Mouse (Mus musculus) MEL (cell line): ENCODE results near the gene Palm. TPM values are rescaled to one million over a fixed set of nuclear protein-coding genes. Genes with fewer than 3 reads are reported as not detected.

Experiments
- DNase-seq: peaks from one replicate; pipeline ENCODE4 v3.0.0; 2011; ENCODE audit warnings: low read depth, low spot score
- H3K27ac ChIP-seq: 2 replicates; pipeline ENCODE4 v1.5.1; 2012; ENCODE audit warnings: low read depth, mild to moderate bottlenecking, control low read depth, low read length, moderate library complexity; ENCODE audit not compliant: control insufficient read depth
- H3K27me3 ChIP-seq, 2 experiments: fragments of 150-350 bp in 1 of 2; sonication (generic) in 1 of 2; 2 replicates each; pipeline ENCODE4 v1.6.1; 2012; ENCODE audit warnings: low read length in 2 of 2, mild to moderate bottlenecking in 2 of 2, improper control_type of control experiment in 1 of 2, moderate library complexity in 1 of 2; ENCODE audit not compliant: insufficient read depth in 2 of 2, control insufficient read depth in 1 of 2
- H3K36me3 ChIP-seq, 2 experiments: 2 replicates each; pipeline ENCODE4 v1.6.1; 2012 to 2014; ENCODE audit warnings: low read length in 2 of 2, improper control_type of control experiment in 1 of 2, inconsistent platforms in 1 of 2, mild to moderate bottlenecking in 1 of 2; ENCODE audit not compliant: insufficient read depth in 2 of 2, control insufficient read depth in 1 of 2
- H3K4me1 ChIP-seq, 2 experiments: fragments of 150-350 bp in 1 of 2; sonication (generic) in 1 of 2; 2 replicates each; pipeline ENCODE4 v1.6.1; 2012; ENCODE audit warnings: low read length in 2 of 2, improper control_type of control experiment in 1 of 2, mild to moderate bottlenecking in 1 of 2; ENCODE audit not compliant: insufficient read depth in 2 of 2, control insufficient read depth in 1 of 2
- H3K4me3 ChIP-seq, 2 experiments: fragments of 150-350 bp in 1 of 2; sonication (generic) in 1 of 2; 2 replicates each; pipeline ENCODE4 v1.5.1; 2012; ENCODE audit warnings: low read depth in 2 of 2, low read length in 2 of 2, mild to moderate bottlenecking in 2 of 2, moderate library complexity in 2 of 2, control low read depth in 1 of 2, improper control_type of control experiment in 1 of 2; ENCODE audit not compliant: control insufficient read depth in 1 of 2, insufficient read depth in 1 of 2
- H3K79me2 ChIP-seq: 2 replicates; pipeline ENCODE4 v1.6.1; 2012; ENCODE audit warnings: mild to moderate bottlenecking, low read length, moderate library complexity; ENCODE audit not compliant: control insufficient read depth, poor library complexity, insufficient read depth
- H3K9ac ChIP-seq: 2 replicates; pipeline ENCODE4 v1.6.1; 2012; ENCODE audit warnings: low read depth, mild to moderate bottlenecking, control low read depth, low read length, moderate library complexity; ENCODE audit not compliant: control insufficient read depth, poor library complexity, severe bottlenecking
- H3K9me3 ChIP-seq: fragments of 150-350 bp; sonication (generic); replicated peaks from 2 replicates; pipeline ENCODE4 v1.6.1; 2012; ENCODE audit warnings: mild to moderate bottlenecking, low read length, improper control_type of control experiment, moderate library complexity; ENCODE audit not compliant: insufficient read depth
- BHLHE40 ChIP-seq: IDR thresholded peaks from 2 replicates; pipeline ENCODE4 v1.6.1; 2012; ENCODE audit warnings: low read depth, mild to moderate bottlenecking, inconsistent platforms, low read length, improper control_type of control experiment, borderline replicate concordance
- CHD1 ChIP-seq: IDR thresholded peaks from 2 replicates; pipeline ENCODE4 v1.6.1; 2012; ENCODE audit warnings: low read depth, mild to moderate bottlenecking, inconsistent platforms, low read length, improper control_type of control experiment
- ELF1 ChIP-seq: IDR thresholded peaks from 2 replicates; pipeline ENCODE4 v1.6.1; 2014; ENCODE audit warnings: low read depth, mild to moderate bottlenecking, inconsistent platforms, low read length, improper control_type of control experiment, moderate library complexity
- EP300 ChIP-seq, 2 experiments: IDR thresholded peaks; 2 replicates each; pipeline ENCODE4 v1.6.1; 2011; ENCODE audit warnings: improper control_type of control experiment in 2 of 2, low read length in 2 of 2, low read depth in 1 of 2, mild to moderate bottlenecking in 1 of 2
- JUND ChIP-seq: IDR thresholded peaks from 2 replicates; pipeline ENCODE4 v1.6.1; 2011; ENCODE audit warnings: low read depth, mild to moderate bottlenecking, improper control_type of control experiment, low read length
- KAT2A ChIP-seq: conservative IDR thresholded peaks from 2 replicates; pipeline ENCODE4 v1.6.1; 2012; ENCODE audit warnings: low read depth, low read length, improper control_type of control experiment, inconsistent platforms
- MAZ ChIP-seq: IDR thresholded peaks from 2 replicates; pipeline ENCODE4 v1.6.1; 2012; ENCODE audit warnings: low read depth, mild to moderate bottlenecking, inconsistent platforms, low read length, improper control_type of control experiment
- MEF2A ChIP-seq: IDR thresholded peaks from 2 replicates; pipeline ENCODE4 v1.6.1; 2014; ENCODE audit warnings: low read depth, mild to moderate bottlenecking, inconsistent platforms, low read length, improper control_type of control experiment; ENCODE audit not compliant: poor library complexity, insufficient replicate concordance, severe bottlenecking; ENCODE audit errors: extremely low read depth
- MYC ChIP-seq: IDR thresholded peaks from 2 replicates; pipeline ENCODE4 v1.6.1; 2011; ENCODE audit warnings: low read depth, mild to moderate bottlenecking, low read length, improper control_type of control experiment, moderate library complexity
- POLR2AphosphoS5 ChIP-seq: IDR thresholded peaks from 2 replicates; pipeline ENCODE4 v1.6.1; 2012; ENCODE audit warnings: low read depth, borderline replicate concordance, mild to moderate bottlenecking, inconsistent platforms, low read length, moderate library complexity, mixed read lengths
- SMC3 ChIP-seq: IDR thresholded peaks from 2 replicates; pipeline ENCODE4 v1.6.1; 2011; ENCODE audit warnings: low read depth, low read length, improper control_type of control experiment
- TAL1 ChIP-seq: IDR thresholded peaks from 2 replicates; pipeline ENCODE4 v1.6.1; 2012; ENCODE audit warnings: mild to moderate bottlenecking, inconsistent platforms, low read length, moderate library complexity, mixed read lengths
- TBP ChIP-seq: IDR thresholded peaks from 2 replicates; pipeline ENCODE4 v1.8.0; 2011; ENCODE audit warnings: low read depth, low read length, improper control_type of control experiment
- TCF12 ChIP-seq: IDR thresholded peaks from 2 replicates; pipeline ENCODE4 v1.6.1; 2014; ENCODE audit warnings: low read depth, mild to moderate bottlenecking, inconsistent platforms, low read length, improper control_type of control experiment, moderate library complexity
- UBTF ChIP-seq: IDR thresholded peaks from 2 replicates; pipeline ENCODE4 v1.6.1; 2012; ENCODE audit warnings: low read depth, mild to moderate bottlenecking, inconsistent platforms, low read length, improper control_type of control experiment, moderate library complexity, borderline replicate concordance; ENCODE audit not compliant: insufficient read depth
- ZC3H11A ChIP-seq: IDR thresholded peaks from 2 replicates; pipeline ENCODE4 v1.6.1; 2012; ENCODE audit warnings: low read depth, mild to moderate bottlenecking, inconsistent platforms, low read length, improper control_type of control experiment
- ZKSCAN1 ChIP-seq: IDR thresholded peaks from 2 replicates; pipeline ENCODE4 v1.6.1; 2012; ENCODE audit warnings: low read depth, mild to moderate bottlenecking, inconsistent platforms, low read length, improper control_type of control experiment, moderate library complexity
- ZNF384 ChIP-seq: IDR thresholded peaks from 2 replicates; pipeline ENCODE4 v1.6.1; 2012; ENCODE audit warnings: low read depth, mild to moderate bottlenecking, inconsistent platforms, low read length, improper control_type of control experiment
- polyA plus RNA-seq, 2 experiments: library from polyadenylated mRNA; stranded (reverse) in 1 of 2; unstranded in 1 of 2; fragments of >175 nt in 1 of 2; fragments of >200 nt in 1 of 2; gene quantifications; 2 replicates each; pipeline versions ENCODE4 v1.2.1 to v1.2.4; 2012; ENCODE audit warnings: low replicate concordance in 2 of 2, low read depth in 1 of 2; ENCODE audit not compliant: insufficient read length in 2 of 2, insufficient read depth in 1 of 2, missing spikeins in 1 of 2
- total RNA-seq: library from RNA; depleted of rRNA; stranded (reverse); fragments of 300-350 nt; gene quantifications from 2 replicates; pipeline ENCODE4 v1.2.3, GENCODE M21; 2012

Gene Palm
- total and polyA plus RNA-seq, 3 experiments: 4.8 to 15.5 TPM; not detected in 1

DNA sequence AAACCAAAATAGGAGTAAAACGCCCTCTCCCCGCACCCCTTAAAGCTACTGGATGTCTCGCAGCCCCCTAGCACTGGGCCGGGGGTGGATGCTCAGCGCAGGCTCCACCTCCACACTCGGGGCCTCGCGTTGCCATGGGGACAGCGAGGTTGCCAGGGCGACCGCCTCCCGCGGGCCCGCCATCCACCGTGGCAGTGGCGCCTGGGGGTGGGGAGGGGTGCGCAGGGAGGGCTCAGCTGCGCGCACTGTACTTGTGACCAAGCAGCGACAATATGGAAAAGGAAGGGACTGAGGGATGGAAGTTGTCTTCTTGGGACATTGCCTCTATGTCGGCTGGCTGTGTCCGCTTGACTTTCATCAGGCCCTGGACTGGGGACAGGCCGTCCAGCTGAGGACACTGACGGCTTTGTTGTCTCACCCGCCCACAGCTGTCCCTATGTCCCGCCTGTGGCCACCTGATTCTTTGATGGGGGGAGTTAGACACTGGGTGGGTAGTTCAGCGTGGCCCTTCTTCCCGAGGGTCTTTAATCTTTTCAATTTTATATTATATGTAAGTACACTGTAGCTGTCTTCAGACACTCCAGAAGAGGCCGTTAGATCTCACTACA is 10.4 kb downstream of the Palm start:
- H3K9me3 ChIP-seq: no peaks in the 10 kb centered on the region
- TF ChIP-seq JUND (no peak), ZC3H11A (no peak), MAZ (no peak), SMC3 (no peak), CHD1 (no peak), ELF1 (no peak), TCF12 (no peak), ZNF384 (no peak), POLR2AphosphoS5 (no peak), MEF2A (no peak), EP300 (IDR thresholded peaks at IDR 0.05; ENCODE audit: low read depth in 1 of 2, low read length in 2 of 2) (no peak), TBP (no peak), ZKSCAN1 (no peak), KAT2A (no peak)
- TF ChIP-seq, all 39 proteins: peak for 0
- no peaks in the 10 kb centered on the region for H3K79me2 ChIP-seq

DNA sequence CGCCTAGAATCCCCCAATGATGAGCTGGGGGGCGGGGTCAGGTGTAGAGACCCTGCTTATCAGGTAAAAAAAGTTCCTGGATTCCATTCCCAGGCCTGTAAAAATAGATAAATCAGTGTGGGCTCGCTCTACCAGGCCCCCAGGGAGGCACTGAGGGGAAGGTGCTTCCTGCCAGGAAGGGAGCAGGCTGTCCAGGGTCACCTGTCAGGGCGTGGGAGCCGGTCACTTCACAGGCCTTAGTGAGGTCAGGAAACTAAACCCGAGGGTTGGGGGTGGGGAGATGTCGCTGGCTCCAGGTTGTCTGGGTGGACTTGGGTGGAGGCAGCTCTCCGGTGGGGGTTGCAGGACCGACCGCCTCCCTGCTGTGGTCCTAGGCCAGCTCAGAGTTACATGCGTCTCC is 12.3 kb downstream of the Palm start:
- TF ChIP-seq TCF12: no peak
- no peak for TF ChIP-seq TAL1
- no peak for TF ChIP-seq MYC
- TF ChIP-seq MAZ: no peak
- no peak for TF ChIP-seq UBTF
- no peak for TF ChIP-seq MEF2A
- no peak for TF ChIP-seq JUND
- no peak for TF ChIP-seq BHLHE40
- Histone ChIP-seq H3K27ac (no peak overlapping the region), H3K9me3 (no peaks in the 10 kb centered on the region), H3K27me3 (no peaks in the 10 kb centered on the region), H3K4me1 (peaks cover 5 to 13% of the 10 kb centered on the region in 2 experiments; a peak in 3 of 4 replicates), H3K36me3 (peaks cover 0 to 14% of the 10 kb centered on the region in 2 experiments; a peak in 2 of 4 replicates), H3K4me3 (no peak overlapping the region), H3K79me2 (no peaks in the 10 kb centered on the region), H3K9ac (no peak overlapping the region)
- DNase-seq: no peak

More for the DNA sequence above, 10.4 kb downstream of the Palm start:
- Histone ChIP-seq H3K27ac (no peak overlapping the region), H3K9ac (no peak overlapping the region), H3K4me3 (no peak overlapping the region), H3K27me3 (no peaks in the 10 kb centered on the region), H3K36me3 (peaks cover 0 to 17% of the 10 kb centered on the region in 2 experiments; a peak in 2 of 4 replicates), H3K4me1 (peaks cover 12 to 16% of the 10 kb centered on the region in 2 experiments)
- no peak for DNase-seq
